Mouse (Mus musculus) stomach, postnatal 0 days (tissue): ENCODE results near the gene Mcf2l.

Experiments
- CTCF ChIP-seq: IDR thresholded peaks from 2 replicates; pipeline ENCODE4 v1.5.1; 2016; ENCODE audit warnings: antibody characterized with exemption, low read depth, mild to moderate bottlenecking, moderate library complexity
- EP300 ChIP-seq: optimal IDR thresholded peaks from 2 replicates; pipeline ENCODE3; 2016; ENCODE audit warnings: antibody characterized with exemption

DNA sequence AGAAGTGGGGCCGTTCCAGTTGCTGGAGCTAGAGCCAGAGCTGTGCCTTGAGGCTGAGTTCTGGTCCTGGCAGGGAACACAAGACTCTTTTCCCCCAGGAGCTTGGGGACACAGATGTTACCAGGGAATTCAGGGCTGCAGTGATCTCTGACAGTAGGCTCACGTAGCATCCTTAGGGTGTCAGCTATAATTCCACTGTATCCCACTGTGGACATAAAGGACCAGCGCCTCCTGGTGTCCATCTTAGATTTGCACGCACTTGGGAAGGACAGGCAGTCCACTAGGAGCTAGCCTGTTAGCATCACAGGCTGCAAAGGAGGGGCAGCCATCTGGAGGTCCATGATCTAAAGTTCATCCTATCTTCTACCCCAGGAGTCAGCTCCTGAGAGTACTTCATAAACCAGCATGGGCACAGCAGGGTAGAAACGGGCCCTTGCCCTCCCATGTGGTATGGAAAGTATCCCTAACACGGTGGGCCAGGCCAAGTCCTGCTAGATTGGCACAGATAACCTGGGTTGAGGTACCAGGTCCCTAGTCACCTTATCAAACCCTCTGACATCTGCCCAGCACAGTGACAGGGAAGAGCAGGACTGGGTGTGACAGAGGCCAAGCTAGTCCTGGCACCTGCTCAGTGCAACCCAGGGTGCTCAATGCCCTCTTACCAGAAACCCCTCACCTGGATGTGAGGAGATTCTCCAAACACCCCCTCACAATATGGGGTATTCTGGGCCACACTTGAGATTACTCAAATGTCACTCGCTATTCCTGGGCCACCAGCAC lies 53.8 kb downstream of the Mcf2l start:
- TF ChIP-seq CTCF: peak; percentile 87
- no peak for TF ChIP-seq EP300
